Mouse (Mus musculus) thymus, adult 2 months (tissue): Measurements from ENCODE around the gene Lcmt1. TPM values are rescaled to one million over a fixed set of nuclear protein-coding genes. Genes with fewer than 3 reads are reported as not detected.

ENCODE experiments used
- DNase-seq: peaks from one replicate; pipeline ENCODE4 v3.0.0; 2021
- H3K27ac ChIP-seq: fragments of 200-500 bp; 2 replicates; pipeline ENCODE4 v1.5.1; 2012; ENCODE audit warnings: low read length, control low read depth; ENCODE audit not compliant: control insufficient read depth, insufficient read depth
- H3K27me3 ChIP-seq: fragments of 200-500 bp; 2 replicates; pipeline ENCODE4 v1.6.1; 2012; ENCODE audit warnings: mild to moderate bottlenecking, low read length, moderate library complexity, mixed read lengths; ENCODE audit not compliant: control insufficient read depth, insufficient read depth
- H3K36me3 ChIP-seq: fragments of 200-500 bp; 2 replicates; pipeline ENCODE4 v1.6.1; 2012; ENCODE audit warnings: mild to moderate bottlenecking, low read length, moderate library complexity; ENCODE audit not compliant: control insufficient read depth, insufficient read depth
- H3K4me1 ChIP-seq: fragments of 200-500 bp; replicated peaks from 2 replicates; pipeline ENCODE4 v1.6.1; 2012; ENCODE audit warnings: low read length; ENCODE audit not compliant: control insufficient read depth, insufficient read depth
- H3K4me3 ChIP-seq: fragments of 200-500 bp; 2 replicates; pipeline ENCODE4 v1.5.1; 2012; ENCODE audit warnings: mild to moderate bottlenecking, low read length, control low read depth, moderate library complexity; ENCODE audit not compliant: control insufficient read depth, insufficient read depth
- CTCF ChIP-seq: fragments of 200-500 bp; IDR thresholded peaks from 2 replicates; pipeline ENCODE4 v1.5.1; 2012; ENCODE audit warnings: mild to moderate bottlenecking, control low read depth, low read length, moderate library complexity, borderline replicate concordance; ENCODE audit not compliant: control insufficient read depth, poor library complexity, insufficient read depth; ENCODE audit errors: extremely low read depth
- POLR2A ChIP-seq: fragments of 200-500 bp; IDR thresholded peaks from 2 replicates; pipeline ENCODE4 v1.6.1; 2012; ENCODE audit warnings: mild to moderate bottlenecking, low read length, control low read depth, moderate library complexity; ENCODE audit not compliant: control insufficient read depth, poor library complexity, insufficient read depth; ENCODE audit errors: extremely low read depth
- WGBS: fragments of 180-500 bp; shearing (Covaris S2); methylation state at CpG from one replicate; pipeline ENCODE4 v1.1.7; 2018; 5-methylcytosine and 5-hydroxymethylcytosine counted together
- polyA plus RNA-seq: library from polyadenylated mRNA; depleted of rRNA; stranded (reverse); fragments of >200 nt; gene quantifications from 2 replicates; pipeline ENCODE4 v1.2.3, GENCODE M21; 2012

The Lcmt1 gene
- polyA plus RNA-seq, 1 experiment: 31.9 TPM

GRCm38 (mm10) chr7:123406988-123407387, 37.4 kb downstream of the Lcmt1 start:
- H3K27me3 ChIP-seq: no peaks in the 10 kb centered on the region
- no peak for DNase-seq
- TF ChIP-seq POLR2A (no peak), CTCF (no peak)
- no peak overlapping the region for H3K27ac ChIP-seq
- WGBS: 93% methylated on average over 4 of the region's 4 CpGs
- no peaks in the 10 kb centered on the region for H3K4me1 ChIP-seq
- H3K36me3 ChIP-seq: peaks cover 17% of the 10 kb centered on the region; the same call in 1 of the 2 replicates
- no peak overlapping the region for H3K4me3 ChIP-seq

GRCm38 (mm10) chr7:123410502-123410901, 40.9 kb downstream of the Lcmt1 start:
- Histone ChIP-seq H3K27ac (no peak overlapping the region), H3K27me3 (no peaks in the 10 kb centered on the region), H3K36me3 (0 out of 2 replicates have a peak, but pooled peaks cover 3% of the 10 kb centered on the region), H3K4me1 (no peaks in the 10 kb centered on the region), H3K4me3 (no peak overlapping the region)
- no peak for DNase-seq
- TF ChIP-seq POLR2A: no peak
- no peak for TF ChIP-seq CTCF
- WGBS: 95% methylated on average over 7 of the region's 7 CpGs

- H3K36me3 ChIP-seq: 0 out of 2 replicates have a peak, but pooled peaks cover 3% of the 10 kb centered on the region
- no peak overlapping the region for H3K4me3 ChIP-seq
- H3K4me1 ChIP-seq: no peaks in the 10 kb centered on the region
- TF ChIP-seq POLR2A (no peak), CTCF (no peak)
- no peaks in the 10 kb centered on the region for H3K27me3 ChIP-seq
- WGBS: 94% methylated on average over 1 of the region's 1 CpGs
- no peak overlapping the region for H3K27ac ChIP-seq
- no peak for DNase-seq
Measured at GRCm38 (mm10) chr7:123411109-123411508, 41.5 kb downstream of the Lcmt1 start.

- no peak overlapping the region for H3K27ac ChIP-seq
- 0 out of 2 replicates have a peak, but pooled peaks cover 3% of the 10 kb centered on the region for H3K36me3 ChIP-seq
- no peaks in the 10 kb centered on the region for H3K4me1 ChIP-seq
- no peaks in the 10 kb centered on the region for H3K27me3 ChIP-seq
- 98% methylated on average over 3 of the region's 3 CpGs for WGBS
- TF ChIP-seq POLR2A (no peak), CTCF (no peak)
- no peak for DNase-seq
- H3K4me3 ChIP-seq: no peak overlapping the region
Measured at GRCm38 (mm10) chr7:123412143-123412542, 42.6 kb downstream of the Lcmt1 start.

- Histone ChIP-seq H3K27me3 (no peaks in the 10 kb centered on the region), H3K36me3 (peaks cover 8% of the 10 kb centered on the region; the same call in 1 of the 2 replicates), H3K27ac (no peak overlapping the region), H3K4me3 (no peak overlapping the region), H3K4me1 (no peaks in the 10 kb centered on the region)
- TF ChIP-seq CTCF (no peak), POLR2A (no peak)
- no peak for DNase-seq
- 95% methylated on average over 4 of the region's 4 CpGs for WGBS
Measured at GRCm38 (mm10) chr7:123416803-123417202, 47.2 kb downstream of the Lcmt1 start.

- DNase-seq: no peak
- Histone ChIP-seq H3K4me1 (no peaks in the 10 kb centered on the region), H3K27ac (no peak overlapping the region), H3K27me3 (no peaks in the 10 kb centered on the region), H3K4me3 (no peak overlapping the region), H3K36me3 (peaks cover 11% of the 10 kb centered on the region; the same call in 1 of the 2 replicates)
- 94% methylated on average over 3 of the region's 3 CpGs for WGBS
- TF ChIP-seq POLR2A (no peak), CTCF (no peak)
Measured at GRCm38 (mm10) chr7:123417661-123418060, 48.1 kb downstream of the Lcmt1 start.

- TF ChIP-seq POLR2A (no peak), CTCF (no peak)
- H3K4me3 ChIP-seq: no peak overlapping the region
- H3K27ac ChIP-seq: no peak overlapping the region
- no peaks in the 10 kb centered on the region for H3K4me1 ChIP-seq
- no peak for DNase-seq
- H3K27me3 ChIP-seq: no peaks in the 10 kb centered on the region
- 99% methylated on average over 4 of the region's 4 CpGs for WGBS
- peaks cover 14% of the 10 kb centered on the region; the same call in 1 of the 2 replicates for H3K36me3 ChIP-seq
Measured at GRCm38 (mm10) chr7:123419984-123420383, 50.4 kb downstream of the Lcmt1 start.
